Comparison of ENCODE assay signal across 31 mouse cellular contexts in the genomic region with DNA sequence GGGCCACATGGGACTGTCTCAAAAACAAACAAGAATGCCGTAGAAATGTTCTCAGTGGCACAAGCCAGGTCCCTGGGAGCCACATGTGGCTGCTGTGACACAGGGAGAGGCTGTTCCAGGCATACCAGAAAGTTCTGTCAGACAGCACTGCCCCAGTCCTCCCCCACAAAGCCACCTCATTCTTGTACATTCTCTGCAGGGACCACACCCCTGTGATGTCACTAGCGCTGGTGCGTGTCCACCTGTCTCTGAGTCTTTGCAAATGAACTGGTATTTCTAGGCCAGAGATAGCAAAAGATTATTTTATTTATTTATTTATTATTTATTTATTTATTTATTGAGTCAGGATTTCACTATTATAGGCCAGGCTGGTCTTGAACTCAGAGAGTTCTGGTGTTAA. TPM values are rescaled to one million over a fixed set of nuclear protein-coding genes. Genes with fewer than 3 reads are reported as not detected.
"Had no signal": no experiment of that assay in that cellular context is flagged by ENCODE, and none has a peak within 500 bp of the region (broad histone marks: within the 10 kb centered on the region; RNA-seq: fewer than 3 reads in every experiment).

No protein-coding gene starts in this region.

- DNase-seq: cerebellum, adult 2 months; cerebellum, adult 8-10 months; cerebellum, adult 9-10 months; cerebellum, adult 9-11 months; cerebellum, postnatal 10 days; cerebellum, postnatal 14 days; cerebellum, postnatal 25 days; cerebellum, postnatal 36 days; embryo, embryonic 11 days; forebrain, postnatal 0 days; gastrocnemius, adult 2 months; gastrocnemius, postnatal 10 days; gastrocnemius, postnatal 14 days; gastrocnemius, postnatal 25 days; gastrocnemius, postnatal 36 days; heart, adult 11 months; heart, adult 2 months had no signal

- H3K4me3 ChIP-seq: embryonic facial prominence, embryonic 10.5 days; embryonic facial prominence, embryonic 12.5 days; embryonic facial prominence, embryonic 13.5 days; embryonic facial prominence, embryonic 15.5 days; erythroblast, embryonic 14.5 days; forebrain, embryonic 10.5 days; forebrain, embryonic 12.5 days; forebrain, embryonic 13.5 days; forebrain, embryonic 15.5 days; gastrocnemius, adult 2 months; heart, adult 2 months had no signal

- H3K9ac ChIP-seq: embryonic facial prominence, embryonic 12.5 days; embryonic facial prominence, embryonic 13.5 days; embryonic facial prominence, embryonic 15.5 days; forebrain, embryonic 12.5 days; forebrain, embryonic 13.5 days; forebrain, embryonic 15.5 days; forebrain, postnatal 0 days had no signal

- H3K9me3 ChIP-seq: embryonic facial prominence, embryonic 10.5 days; embryonic facial prominence, embryonic 12.5 days; embryonic facial prominence, embryonic 13.5 days; embryonic facial prominence, embryonic 15.5 days; forebrain, embryonic 10.5 days; forebrain, embryonic 12.5 days; forebrain, embryonic 13.5 days; forebrain, embryonic 15.5 days had no signal

- ATAC-seq: forebrain, embryonic 13.5 days; forebrain, embryonic 14.5 days; forebrain, embryonic 15.5 days; forebrain, embryonic 16.5 days; forebrain, postnatal 0 days had no signal

- H3K4me2 ChIP-seq: embryonic facial prominence, embryonic 12.5 days; embryonic facial prominence, embryonic 13.5 days; embryonic facial prominence, embryonic 15.5 days; forebrain, embryonic 12.5 days; forebrain, embryonic 13.5 days; forebrain, embryonic 15.5 days had no signal

- H3K4me1 ChIP-seq: forebrain, embryonic 13.5 days; forebrain, embryonic 15.5 days had no signal

- H3K27ac ChIP-seq: embryonic facial prominence, embryonic 10.5 days; embryonic facial prominence, embryonic 12.5 days; embryonic facial prominence, embryonic 13.5 days; embryonic facial prominence, embryonic 15.5 days; forebrain, embryonic 10.5 days; forebrain, embryonic 12.5 days; forebrain, embryonic 13.5 days; forebrain, embryonic 15.5 days; gastrocnemius, adult 2 months; heart, adult 2 months had no signal

- H3K36me3 ChIP-seq: embryonic facial prominence, embryonic 10.5 days; embryonic facial prominence, embryonic 12.5 days; embryonic facial prominence, embryonic 13.5 days; embryonic facial prominence, embryonic 15.5 days; forebrain, embryonic 10.5 days; forebrain, embryonic 12.5 days; forebrain, embryonic 15.5 days had no signal

RNA-seq across cellular contexts. Expression of gene Gm20431, which starts 22.4 kb away (rescaled TPM):
- total RNA-seq: common myeloid progenitor, adult 5-6 weeks; forebrain, postnatal 0 days had no signal
- polyA plus RNA-seq: cortical plate, adult 2 months; erythroblast, embryonic 14.5 days; frontal cortex, adult 2 months had no signal
